Mouse (Mus musculus) spleen, embryonic (tissue): Measurements from ENCODE around the gene Fastkd5.

Experiments used
- CTCF ChIA-PET: fragments of 350-600 bp; sonication (Branson Sonifier 250); formaldehyde crosslinking; loops from one replicate; lab custom pipeline; 2022; lab: Charles Lee

Gene Fastkd5

DNA sequence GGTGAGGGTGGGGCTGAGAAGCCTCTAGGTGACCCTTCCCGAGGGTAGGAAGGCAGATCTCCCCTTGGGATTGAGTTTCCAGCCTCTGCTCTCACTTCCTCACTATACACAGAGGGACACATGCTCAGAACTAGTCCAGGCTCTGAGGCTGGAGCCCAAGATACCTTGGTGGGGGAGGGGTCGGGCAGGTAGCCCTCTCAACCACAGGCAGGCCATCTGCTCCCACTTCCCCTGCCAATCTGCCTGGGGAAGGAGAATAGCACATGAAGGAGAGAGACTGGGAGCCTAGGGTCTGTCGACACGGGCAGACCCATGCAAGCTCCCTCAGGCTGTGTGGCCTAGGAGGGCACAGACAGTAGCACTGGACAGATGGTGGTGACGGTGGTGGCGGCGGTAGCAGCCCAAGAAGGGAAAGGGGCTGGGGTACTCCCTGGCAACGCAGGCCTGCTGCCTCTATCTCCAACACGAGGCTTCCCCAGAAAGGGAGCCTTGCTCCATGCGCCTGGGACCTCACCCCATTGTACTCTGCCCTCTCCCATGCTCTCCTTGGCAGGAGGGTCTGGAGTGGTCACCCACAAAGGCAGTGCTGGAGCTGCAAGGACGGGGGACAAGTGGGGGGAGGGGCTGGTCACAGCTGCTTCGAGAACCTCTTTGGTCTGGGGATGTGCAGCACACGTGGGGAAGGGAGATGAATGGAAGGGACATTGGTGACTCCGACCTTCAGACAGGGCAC lies 4.3 kb upstream of the Fastkd5 start:
- CTCF ChIA-PET = no interaction called here

DNA sequence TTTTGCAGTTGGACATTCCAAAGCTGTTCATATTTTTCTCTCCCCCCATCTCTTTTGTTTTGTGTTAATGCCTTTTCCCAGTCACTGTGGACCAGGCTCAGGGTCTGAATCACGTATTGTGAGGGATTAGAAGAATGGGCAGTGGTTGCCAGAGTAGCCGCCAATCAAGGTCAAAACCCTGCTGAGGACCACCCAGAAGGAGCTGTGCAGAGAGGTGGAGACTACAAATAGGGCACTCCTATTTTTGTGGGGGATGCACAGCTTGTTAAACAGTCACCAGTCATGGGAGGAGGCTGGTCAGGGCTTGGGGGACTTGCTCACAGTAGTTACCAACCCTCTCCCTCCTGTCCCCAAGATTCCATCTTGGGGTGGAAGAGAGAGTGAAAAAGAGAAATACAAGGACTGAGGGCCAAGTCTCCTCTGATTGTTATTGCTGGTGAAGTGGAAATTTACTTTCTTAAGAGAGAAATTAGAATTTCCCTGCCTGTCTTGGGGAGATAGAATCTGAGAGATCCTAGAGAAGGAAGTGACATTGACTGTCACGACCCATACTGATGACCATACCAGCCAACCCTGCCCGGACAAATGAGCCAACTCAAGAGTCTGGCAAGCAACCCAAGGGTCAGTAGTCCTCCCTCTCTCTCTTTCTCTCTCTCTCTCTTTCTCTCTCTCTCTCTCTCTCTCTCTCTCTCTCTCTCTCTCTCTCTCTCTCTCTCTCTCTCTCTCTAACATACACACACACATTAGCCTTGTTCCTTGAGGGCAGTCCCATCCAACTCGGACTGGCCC lies 3.3 kb upstream of the Fastkd5 start:
- CTCF ChIA-PET = no interaction called here

DNA sequence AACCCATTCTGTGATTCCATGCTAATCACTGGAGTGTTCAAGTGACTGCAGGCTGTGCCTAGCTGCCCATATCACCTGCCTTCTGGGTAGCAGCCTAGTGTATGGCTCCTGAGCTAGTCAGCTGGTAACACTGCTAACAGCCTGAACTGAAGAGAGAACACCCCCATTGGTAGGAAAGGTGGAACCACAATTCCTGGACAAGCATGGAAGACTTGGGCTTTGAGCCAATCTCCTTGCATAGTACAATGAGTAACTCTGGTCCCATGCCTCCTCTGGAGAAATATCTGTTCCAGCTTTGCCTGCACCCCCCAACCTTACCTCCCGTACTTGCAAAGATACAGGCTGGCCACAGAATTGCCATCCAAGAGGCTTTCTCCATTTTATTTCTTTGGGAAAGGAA lies 2.6 kb upstream of the Fastkd5 start:
- CTCF ChIA-PET = no interaction called here

DNA sequence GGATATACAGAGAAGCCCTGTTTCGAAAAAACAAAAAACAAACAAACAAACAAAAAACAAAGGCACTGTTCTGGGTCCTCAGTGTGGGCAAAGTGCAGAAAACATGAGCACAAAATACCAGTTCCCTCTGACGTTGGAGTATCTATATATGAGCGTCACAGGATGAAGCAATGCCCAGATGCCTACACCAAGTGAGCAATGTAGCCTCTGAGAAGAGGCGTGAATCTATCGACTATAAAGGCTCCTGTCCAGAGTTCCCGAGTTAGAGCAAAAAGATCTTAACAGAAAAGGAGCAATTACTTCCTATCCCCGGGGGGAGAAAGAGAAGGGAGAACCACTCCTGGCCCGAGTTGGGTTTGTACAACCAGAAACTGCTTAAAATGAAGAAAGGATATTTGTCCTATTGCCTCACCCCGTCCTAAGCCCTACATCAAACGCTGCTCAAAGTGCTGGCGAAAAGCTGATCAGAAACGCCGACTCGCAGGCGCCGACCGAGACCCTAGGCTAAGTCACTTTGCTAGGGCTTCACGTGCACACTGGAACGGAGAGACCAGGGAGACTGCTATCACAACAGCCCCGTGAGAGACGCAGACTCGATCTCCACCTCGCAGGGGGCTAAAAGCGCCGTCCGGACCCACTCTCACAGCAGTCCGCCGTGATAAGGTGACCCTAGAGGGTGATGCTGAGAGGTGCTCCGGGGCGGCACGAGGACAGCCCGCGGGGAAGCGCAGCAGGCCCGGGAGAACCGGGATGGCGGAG lies 568 bp downstream of the Fastkd5 start:
- CTCF ChIA-PET = no interaction called here

DNA sequence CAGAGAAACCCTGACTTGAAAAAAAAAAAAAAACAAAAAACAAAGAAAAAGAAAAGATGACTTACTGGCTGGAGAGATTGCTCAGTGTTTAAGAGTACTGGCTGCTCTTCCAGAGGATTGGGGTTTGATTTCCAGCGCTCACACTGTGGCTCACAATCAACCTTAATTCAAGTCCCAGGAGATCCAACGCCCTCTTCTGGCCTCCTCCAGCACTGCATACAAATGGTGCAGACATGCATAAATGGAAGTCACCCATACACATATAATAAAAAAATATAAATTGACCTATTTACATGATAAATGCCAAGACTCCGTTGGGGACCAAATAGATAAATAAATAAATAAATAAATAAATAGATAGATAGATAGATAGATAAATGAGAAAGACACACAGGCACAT lies 1.4 kb downstream of the Fastkd5 start:
- CTCF ChIA-PET = no interaction called here

DNA sequence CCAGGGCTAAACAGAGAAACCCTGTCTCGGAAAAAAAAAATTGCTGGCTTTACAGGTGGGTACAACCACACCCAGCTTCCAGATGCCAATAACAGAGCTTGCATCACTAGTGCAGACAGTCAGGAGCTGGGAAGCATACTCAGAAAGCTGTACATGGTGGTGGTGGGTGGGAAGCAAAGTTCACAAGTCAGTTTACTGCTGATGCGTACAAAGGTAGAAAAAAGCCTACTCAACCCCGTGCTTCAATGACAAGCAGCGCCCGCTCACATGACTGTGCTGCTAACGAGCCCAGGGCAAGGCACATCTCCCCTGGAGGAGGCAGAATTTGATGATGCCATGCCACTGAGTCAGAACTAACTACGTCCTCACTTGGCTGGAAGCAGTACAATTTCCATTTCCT lies 10.9 kb downstream of the Fastkd5 start:
- CTCF ChIA-PET = interaction anchor here (1.0 kb wide), 1 partner anchor 30 kb away, joined by 3 read pairs; no protein-coding TSS in a partner anchor

DNA sequence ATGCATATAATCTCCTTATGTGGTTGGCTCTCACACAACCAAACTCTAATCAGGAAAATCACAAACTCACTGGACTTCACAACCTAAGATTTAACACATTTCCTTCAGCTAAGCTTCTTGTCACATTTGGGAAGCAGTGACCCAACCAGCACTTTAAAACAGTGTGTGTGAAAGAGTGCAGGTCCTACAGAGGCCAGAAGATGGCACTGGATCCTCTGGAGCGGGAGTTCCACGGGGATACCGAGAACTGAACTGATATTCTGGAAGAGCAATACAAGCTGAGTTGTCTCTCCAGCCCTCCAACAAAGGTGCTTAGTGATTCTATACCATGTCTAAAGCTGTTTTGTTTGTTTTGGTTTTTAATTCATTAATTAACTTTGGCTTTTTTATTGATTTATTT lies 16.7 kb downstream of the Fastkd5 start:
- CTCF ChIA-PET = no interaction called here

DNA sequence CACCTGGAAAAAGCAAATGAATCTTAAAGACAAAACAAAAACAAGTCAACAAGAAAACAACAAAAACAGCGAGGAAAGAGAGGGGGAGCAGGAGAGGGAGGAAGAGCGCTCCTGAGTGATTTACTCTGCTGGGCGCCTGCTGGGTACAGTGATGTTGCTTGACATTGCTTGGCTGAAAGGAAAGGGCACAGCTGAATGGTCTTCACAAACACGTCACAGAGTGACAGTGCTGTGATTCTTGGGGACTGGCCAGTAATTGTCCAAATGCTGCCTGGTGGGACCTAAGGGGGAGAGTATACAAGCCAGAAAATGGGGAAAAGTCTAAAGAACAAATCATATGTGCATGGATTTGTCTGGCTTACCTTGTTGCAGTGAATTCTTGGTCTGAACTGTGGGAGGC lies 27.6 kb downstream of the Fastkd5 start:
- CTCF ChIA-PET = no interaction called here

DNA sequence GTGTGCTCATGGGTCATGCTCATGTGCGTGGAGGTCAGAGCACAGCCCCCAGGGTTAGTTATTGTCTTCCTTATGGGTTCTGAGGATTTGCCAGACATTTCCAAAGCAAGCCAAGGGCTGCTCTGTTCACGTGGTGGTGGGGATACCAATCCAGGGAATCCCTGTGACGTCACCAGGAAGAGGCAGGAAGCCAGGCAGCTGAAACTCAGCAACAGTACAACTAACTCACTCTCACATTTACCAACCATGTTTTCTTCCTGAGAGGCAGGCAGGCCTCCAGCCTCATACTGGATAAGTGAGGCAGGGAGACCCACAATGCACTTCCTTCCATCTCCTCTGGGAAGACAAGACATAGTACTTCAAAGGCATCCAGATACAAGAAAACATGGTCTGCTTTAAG lies 31.4 kb downstream of the Fastkd5 start:
- CTCF ChIA-PET = no interaction called here

DNA sequence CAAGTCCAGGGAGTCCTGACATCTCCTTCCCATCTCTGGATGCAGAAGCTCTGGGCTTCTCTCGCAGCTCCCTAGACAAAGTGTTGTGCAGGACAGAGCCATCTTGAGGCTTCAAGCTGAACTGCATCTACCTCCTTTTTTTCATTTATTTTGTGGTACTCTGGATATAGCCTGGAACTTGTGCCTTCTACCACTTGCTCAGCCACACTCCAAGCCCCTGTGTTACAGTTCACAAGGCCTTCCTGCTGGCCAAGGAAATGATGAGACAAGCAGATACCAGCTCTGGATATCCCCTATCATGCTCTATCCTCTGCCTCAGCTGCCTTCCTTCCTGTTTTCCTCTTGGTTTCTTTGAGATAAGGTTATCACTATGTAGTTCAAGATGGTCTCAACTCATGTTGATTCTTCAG lies 32.2 kb downstream of the Fastkd5 start:
- CTCF ChIA-PET = interaction anchor here (1.0 kb wide), 1 partner anchor 209 kb away, joined by 3 read pairs; no protein-coding TSS in a partner anchor

DNA sequence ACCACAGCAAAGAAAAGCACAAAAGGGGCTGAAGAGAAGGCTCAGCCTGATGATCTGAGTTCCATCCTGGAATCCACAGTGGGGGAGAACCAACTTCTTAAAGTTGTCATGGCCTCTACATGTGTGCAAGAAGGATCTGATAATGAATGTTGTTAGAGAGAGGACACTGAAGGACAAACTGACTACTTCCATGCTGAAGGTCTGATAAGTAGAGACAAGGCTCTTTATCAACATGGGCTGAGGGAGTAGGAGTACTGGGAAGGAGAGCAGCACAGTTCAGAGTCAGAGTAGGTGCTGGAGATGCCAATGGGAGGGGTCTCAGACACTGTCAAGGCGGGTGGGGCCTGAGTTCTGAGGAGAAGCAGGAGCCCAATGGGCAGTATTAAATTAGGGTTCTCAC lies 34.2 kb downstream of the Fastkd5 start:
- CTCF ChIA-PET = no interaction called here

DNA sequence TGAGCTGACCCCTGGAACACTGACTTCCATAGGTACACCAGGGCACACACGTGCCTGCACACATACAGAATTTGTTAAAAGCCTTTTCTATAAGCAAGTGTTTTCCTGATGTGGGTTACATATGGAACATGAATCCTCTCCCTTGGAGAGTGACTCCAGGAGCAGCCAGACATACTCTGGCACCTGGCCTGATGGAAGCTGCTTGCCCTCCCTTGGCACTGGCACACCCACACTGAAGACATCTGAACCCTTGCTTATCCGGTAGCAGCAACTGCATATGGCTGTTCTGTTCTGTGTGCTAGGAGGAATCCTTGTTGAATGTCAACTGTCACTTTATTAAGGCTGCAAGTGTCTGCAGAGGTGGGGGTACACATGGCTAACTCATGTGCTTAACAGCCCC lies 38.8 kb downstream of the Fastkd5 start:
- CTCF ChIA-PET = no interaction called here

DNA sequence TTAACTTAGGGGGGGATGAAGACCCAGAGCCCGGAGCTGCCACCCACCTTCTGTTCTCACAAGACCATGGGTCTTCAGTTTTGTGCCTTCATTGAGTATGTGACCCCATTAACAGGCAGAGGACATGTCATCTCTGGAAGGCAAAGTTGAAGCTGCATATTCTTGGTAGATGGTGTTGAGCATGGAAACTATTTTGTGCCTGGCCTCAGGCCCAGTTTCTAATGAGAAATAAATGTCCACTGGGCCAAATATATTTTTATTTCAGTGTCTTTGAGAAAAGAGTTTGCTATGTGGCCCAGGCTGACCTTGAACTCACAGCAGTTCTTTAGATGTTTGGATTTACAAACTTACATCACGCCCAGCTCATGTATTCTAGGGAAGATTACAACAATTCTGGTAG lies 40.1 kb downstream of the Fastkd5 start:
- CTCF ChIA-PET = no interaction called here

DNA sequence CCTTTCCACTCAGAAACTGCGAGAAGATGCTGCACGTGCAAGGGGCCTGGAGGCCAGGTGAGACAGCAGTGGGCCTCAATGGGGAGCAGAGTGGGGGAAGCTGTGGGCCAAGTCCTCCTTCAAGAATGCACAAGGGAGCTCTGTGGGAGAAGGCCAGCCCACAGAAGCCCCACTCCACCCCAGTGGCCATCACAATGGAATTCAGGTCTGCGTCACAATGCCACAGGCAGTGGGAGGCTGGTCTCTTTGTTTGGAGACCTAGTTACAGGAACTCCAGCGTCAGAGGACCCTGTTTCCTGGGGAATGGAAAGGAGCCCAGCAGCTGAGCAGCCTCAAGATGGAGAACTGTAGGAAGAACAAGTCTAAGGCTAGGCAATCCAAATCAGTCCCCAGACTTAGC lies 40.7 kb downstream of the Fastkd5 start:
- CTCF ChIA-PET = no interaction called here

DNA sequence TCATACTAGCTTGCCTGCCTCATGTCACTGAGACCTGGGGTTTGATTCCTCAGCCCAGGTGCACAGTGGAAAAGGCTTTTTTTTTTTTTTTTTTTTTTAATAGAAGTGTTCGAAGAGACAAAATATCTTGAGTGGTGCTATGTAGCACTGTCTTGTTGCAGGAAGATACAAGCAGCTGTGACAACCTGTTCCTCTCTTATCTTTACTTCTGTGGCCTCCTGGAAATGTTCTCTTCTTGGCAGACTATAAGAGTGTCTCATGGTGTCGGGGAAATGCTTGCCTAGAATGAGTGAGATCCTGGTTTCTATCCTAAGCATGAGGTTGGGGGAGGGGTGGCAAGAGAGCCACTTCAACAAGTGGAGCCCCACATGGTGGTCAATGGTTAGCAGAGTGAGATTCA lies 41.5 kb downstream of the Fastkd5 start:
- CTCF ChIA-PET = no interaction called here

DNA sequence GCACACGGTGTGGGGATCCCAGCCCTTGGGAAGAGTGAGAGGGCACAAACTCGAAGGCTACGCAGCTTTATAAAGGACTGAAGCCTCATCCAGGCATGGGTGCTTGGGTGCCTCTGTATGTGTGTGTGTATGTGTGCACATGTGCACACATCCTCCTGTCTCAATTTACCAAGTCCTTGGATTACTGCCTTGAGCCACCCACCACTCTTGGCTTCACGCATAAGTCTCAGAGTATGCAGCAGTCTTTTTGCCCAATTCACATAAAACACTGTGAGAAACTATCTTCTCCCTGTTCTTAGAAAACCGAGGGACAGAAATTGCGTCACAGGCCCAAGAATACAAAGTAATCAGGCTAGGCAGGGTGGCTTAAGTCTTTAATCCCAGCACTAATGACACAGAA lies 43.8 kb downstream of the Fastkd5 start:
- CTCF ChIA-PET = no interaction called here

DNA sequence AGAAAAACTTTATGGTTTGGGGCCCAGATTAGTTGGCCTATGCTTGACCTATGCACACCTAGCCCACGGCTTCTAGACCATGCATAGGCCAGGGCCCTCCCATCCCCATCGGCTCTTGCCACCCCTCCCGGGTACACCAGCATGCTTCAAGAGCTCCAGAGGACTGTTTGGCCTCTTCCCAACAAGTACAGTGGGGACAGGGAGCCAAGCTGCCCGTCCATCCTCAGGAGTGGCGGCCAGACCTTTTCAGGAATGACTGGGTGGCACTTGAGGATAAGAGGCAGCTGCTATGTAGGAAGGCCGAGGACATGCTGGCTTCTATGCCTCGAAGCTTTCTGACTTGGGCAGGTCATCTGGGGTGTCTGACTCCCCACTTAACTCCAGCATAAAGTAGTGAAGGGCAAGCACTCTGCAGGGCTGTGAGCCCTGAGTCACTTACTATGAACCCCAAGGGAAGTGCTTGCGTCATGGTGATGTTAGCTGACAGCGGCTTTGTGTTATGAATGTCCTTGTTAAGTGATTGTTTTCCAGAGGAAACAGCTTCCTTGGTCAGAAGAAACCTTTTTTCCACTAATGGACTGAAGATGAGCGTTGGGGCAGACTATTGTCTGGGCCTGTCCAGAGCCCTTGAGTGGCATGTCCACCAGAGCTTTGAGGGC lies 45.8 kb downstream of the Fastkd5 start:
- CTCF ChIA-PET = no interaction called here

DNA sequence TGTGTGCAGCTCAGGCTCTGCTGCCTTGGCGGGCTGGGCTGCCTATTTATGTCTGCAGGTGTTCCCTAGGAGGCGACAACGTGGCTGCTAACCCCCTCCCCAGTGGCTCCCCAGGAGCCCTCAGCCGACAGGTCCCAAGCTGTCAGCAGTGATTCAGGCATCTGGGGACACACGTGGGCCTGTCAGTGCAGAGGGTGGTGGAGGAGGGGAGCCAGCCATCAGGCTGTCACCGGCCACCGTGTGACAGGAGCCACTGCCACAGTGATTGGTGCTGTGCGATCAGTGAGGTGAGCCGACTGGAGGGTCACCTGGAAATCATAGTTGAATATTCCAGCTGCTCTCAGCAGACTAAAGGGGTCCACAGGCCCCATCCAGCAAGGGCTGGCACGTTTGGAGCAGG lies 47.3 kb downstream of the Fastkd5 start, which contains the start of gene Avp:
Gene Avp (minus strand): TSS at position 3 of the 400 bp plus-strand sequence.
- CTCF ChIA-PET = no interaction called here

DNA sequence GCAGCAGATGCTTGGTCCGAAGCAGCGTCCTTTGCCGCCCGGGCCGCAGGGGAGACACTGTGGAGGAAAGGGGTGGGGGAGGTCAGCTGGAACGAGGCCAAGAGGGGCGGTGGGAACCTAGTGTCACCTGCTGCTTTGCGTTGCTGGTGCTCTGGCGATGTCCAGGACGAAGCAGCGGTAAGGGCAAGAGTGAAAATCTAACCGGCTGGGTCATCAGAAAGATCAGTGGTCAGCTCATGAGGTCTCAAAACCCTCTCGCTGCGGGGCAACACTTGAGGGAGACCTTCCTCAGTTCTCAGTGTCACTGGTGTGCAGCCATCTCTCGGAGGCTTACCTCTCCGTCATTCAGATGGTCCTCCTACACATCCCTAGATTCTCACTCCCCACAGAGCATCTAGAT lies 48.6 kb downstream of the Fastkd5 start:
- CTCF ChIA-PET = interaction anchor here (0.7 kb wide), 1 partner anchor 187 kb away, joined by 3 read pairs; no protein-coding TSS in a partner anchor

DNA sequence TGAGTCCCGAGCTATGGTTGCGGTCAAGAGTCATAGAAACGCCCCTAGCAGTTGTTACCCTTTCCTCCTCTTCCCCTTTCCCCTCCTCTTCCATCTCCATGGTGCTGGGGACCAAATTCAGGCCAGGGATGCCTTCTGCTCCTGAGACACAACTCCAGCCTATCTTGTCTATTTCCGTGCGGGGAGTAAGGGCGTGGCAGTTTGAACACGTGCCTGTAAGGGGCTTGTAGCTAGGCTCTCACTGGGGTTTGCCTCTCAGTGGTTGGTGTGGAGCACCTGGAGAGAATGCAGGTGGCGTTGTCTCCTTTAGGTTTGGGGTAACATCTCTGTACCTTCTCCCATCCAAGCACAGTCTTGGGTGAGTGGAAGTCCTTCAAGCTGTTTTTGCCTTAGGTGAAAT lies 50.0 kb downstream of the Fastkd5 start:
- CTCF ChIA-PET = no interaction called here

DNA sequence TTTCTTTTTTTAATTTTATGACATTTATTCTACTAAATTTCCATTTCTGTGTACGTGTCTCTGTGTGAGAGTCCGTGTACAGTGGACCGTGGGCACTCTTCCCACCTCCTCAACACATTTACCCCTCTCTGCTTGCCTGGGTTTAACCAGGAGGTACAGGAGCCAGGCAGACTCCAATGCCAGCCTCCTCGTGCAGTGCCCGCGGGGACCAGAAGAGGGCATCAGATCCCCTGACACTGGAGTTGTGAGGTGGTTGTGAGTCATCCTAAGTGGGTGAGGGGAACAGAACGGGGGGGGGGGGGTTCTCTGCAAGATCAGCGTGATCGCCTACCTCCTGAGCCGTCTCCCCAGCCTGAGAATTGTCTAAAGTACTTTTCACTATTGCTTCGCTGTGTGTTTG lies 51.7 kb downstream of the Fastkd5 start:
- CTCF ChIA-PET = interaction anchor here (0.7 kb wide), 1 partner anchor 91 kb away, joined by 3 read pairs; no protein-coding TSS in a partner anchor

DNA sequence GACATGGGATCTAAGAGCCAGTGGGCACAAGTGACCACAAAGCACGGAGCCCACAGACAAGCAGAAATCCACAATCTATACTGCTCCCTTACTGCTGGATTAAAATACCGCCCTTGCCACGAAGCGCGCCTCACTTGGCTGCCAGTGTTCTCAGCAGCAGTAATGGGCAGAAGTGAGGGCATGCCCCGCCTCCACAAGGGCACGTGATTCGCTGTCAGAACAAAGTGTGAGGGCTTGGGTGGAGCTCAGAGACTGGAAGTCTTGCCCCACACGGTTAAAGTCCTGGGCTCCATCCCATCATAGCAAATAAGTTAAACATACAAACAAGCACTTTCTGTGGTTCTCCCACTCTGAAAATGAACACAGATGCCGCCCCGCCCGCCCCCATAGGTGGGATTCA lies 52.2 kb downstream of the Fastkd5 start:
- CTCF ChIA-PET = interaction anchor here (0.7 kb wide), 1 partner anchor 1668 kb away, joined by 8 read pairs; no protein-coding TSS in a partner anchor
